Mouse (Mus musculus) bone marrow macrophage, adult 2 months (primary cell): ENCODE measurements around the gene Rangrf. TPM values are rescaled to one million over a fixed set of nuclear protein-coding genes. Genes with fewer than 3 reads are reported as not detected.
"Not testable (repeated sequence)": the region's sequence is repeated elsewhere in the genome, so short reads cannot be mapped to it uniquely, and the experiment has no call there.

Experiments
- H3K27ac ChIP-seq: 2 replicates; pipeline ENCODE4 v1.5.1; 2012; ENCODE audit warnings: low read depth, low read length; ENCODE audit not compliant: insufficient read depth
- H3K4me1 ChIP-seq: 2 replicates; pipeline ENCODE4 v1.6.1; 2012; ENCODE audit warnings: low read length; ENCODE audit not compliant: control insufficient read depth, insufficient read depth
- H3K4me3 ChIP-seq: 2 replicates; pipeline ENCODE4 v1.5.1; 2012; ENCODE audit warnings: mild to moderate bottlenecking, low read length, moderate library complexity; ENCODE audit not compliant: insufficient read depth
- CTCF ChIP-seq: IDR thresholded peaks from 2 replicates; pipeline ENCODE4 v1.5.1; 2012; ENCODE audit warnings: low read depth, mild to moderate bottlenecking, low read length, moderate library complexity
- POLR2A ChIP-seq: IDR thresholded peaks from 2 replicates; pipeline ENCODE4 v1.6.1; 2012; ENCODE audit warnings: mild to moderate bottlenecking, low read depth, low read length, borderline replicate concordance
- polyA plus RNA-seq: library from polyadenylated mRNA; stranded (reverse); fragments of >200 nt; gene quantifications from 2 replicates; pipeline ENCODE4 v1.2.4, GENCODE M21; 2012; ENCODE audit not compliant: missing spikeins, insufficient read depth, insufficient read length

Gene Rangrf
- polyA plus RNA-seq, 1 experiment = 3.7 TPM

DNA sequence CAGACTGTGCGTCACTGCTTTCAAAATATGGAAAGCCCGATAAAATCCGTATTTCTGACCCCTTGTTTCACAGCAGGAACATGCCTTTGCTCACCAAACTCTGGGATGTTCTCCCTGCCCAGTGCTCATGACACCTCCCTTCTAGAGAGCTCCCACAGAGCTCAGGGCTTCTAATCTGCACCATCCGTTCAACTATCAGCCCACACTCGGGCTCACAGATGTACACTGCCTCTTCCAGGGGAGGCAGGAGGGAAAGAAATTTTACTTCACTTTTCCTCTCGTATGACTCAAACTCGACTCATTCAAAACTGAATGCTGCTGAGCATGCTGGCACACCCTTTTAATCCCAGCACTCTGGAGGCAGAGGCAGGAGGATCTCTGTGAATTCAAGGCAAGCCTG, 30.2 kb upstream of the Rangrf start:
- H3K4me1 ChIP-seq = peaks cover 3% of the 10 kb centered on the region
- H3K4me3 ChIP-seq = no peak overlapping the region
- H3K27ac ChIP-seq = no peak overlapping the region
- TF ChIP-seq POLR2A (no peak), CTCF (no peak)

DNA sequence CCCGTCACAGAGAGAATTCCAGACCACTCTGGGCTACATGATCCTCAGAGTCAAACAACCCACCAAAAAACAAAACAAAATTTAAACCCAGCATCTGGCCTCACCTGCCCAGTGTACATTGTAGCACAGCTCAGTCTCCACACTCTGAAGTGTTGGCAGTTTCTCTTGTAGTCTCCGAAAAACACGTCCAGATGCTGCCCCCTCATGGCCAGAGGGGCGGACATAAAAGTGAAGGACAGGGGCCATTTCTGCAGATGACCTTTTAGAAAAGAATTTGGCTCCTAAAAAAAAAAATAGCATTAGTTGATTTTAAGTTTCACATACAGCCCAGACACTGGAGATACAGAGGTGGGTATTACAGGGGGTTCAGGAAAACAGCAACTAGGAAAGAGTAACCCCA, 28.6 kb upstream of the Rangrf start:
- no peak overlapping the region for H3K4me3 ChIP-seq
- no peak for TF ChIP-seq POLR2A
- TF ChIP-seq CTCF = no peak
- peaks cover 3% of the 10 kb centered on the region for H3K4me1 ChIP-seq
- H3K27ac ChIP-seq = no peak overlapping the region

DNA sequence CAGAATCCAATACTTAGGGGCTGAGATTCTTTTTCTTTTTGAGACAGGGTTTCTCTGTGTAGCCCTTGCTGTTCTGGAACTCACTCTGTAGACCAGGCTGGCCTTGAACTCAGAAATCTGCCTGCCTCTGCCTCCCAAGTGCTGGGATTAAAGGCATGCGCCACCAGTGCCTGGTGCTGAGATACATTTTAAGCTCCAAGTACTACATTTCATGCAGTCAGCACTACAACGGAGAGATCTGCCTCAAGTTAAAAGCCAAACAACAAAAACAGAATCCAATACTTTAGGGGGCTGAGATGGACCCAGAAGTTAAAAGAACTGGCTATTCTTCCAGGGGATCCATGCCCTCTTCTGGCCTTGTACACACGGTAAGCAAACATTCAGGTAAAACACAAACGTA, 27.8 kb upstream of the Rangrf start:
- not testable (repeated sequence) for H3K4me3 ChIP-seq, H3K27ac ChIP-seq, H3K4me1 ChIP-seq

DNA sequence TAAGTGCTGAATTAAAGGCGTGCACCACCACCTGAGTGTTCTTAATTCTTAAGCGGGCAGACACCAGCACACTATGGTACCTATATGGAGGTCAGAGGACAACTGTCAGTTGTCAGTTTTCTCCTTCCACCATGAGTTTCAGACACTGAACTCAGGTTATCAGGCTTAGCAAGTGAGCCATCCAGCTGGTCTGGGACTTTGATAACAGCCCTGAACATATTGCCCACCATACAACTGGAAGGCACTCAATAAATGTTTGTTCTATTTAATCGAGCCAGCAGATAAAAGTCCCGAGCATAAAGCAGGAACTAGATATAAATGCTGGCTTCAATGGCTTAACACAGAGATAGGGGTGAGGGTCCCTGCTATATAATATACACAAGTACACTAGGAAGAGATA, 22.1 kb upstream of the Rangrf start:
- no peak overlapping the region for H3K4me3 ChIP-seq
- no peaks in the 10 kb centered on the region for H3K4me1 ChIP-seq
- H3K27ac ChIP-seq = no peak overlapping the region
- TF ChIP-seq POLR2A (no peak), CTCF (no peak)

DNA sequence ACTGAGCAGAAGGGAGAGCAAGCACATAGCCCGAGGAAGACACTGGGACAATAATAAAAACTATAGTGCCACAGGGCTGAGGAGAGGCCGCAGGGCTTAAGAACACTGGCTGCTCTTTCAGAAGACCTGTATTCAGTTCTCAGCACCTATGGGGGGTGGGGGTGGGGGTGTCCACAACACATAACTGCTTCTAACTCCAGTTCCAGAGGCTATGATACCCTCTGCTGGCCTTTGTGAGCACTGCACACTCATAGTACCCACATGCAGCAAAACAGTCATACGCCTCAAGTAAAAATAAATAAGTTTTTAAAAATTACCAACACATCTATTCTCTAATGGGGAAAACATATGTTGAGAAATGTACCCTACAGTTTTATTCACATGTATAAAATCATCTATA, 19.4 kb upstream of the Rangrf start:
- Histone ChIP-seq H3K4me3 (no peak overlapping the region), H3K4me1 (no peaks in the 10 kb centered on the region), H3K27ac (no peak overlapping the region)
- TF ChIP-seq POLR2A = no peak
- TF ChIP-seq CTCF = no peak

DNA sequence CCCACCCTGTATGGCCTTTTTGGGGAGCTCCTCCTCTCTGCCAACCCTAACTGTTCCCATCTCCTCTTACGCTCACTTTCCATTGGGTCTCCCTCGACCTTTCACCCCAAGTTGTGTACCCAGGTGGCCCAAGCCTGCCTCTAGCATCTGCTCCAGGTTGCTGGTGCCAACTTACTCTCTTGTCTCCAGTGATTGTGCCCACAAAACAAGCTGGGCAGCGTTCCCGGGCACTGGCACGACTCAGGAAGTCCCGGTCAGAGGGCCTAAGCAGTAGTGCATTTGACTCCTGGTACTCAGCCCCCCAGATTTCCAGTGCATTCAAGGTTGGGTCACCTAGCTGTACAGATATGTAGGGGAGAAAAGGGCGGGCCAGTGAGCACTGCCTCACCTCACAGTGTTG, 18.1 kb upstream of the Rangrf start:
- Histone ChIP-seq H3K27ac (no peak overlapping the region), H3K4me1 (no peaks in the 10 kb centered on the region), H3K4me3 (no peak overlapping the region)
- TF ChIP-seq CTCF (no peak), POLR2A (no peak)

DNA sequence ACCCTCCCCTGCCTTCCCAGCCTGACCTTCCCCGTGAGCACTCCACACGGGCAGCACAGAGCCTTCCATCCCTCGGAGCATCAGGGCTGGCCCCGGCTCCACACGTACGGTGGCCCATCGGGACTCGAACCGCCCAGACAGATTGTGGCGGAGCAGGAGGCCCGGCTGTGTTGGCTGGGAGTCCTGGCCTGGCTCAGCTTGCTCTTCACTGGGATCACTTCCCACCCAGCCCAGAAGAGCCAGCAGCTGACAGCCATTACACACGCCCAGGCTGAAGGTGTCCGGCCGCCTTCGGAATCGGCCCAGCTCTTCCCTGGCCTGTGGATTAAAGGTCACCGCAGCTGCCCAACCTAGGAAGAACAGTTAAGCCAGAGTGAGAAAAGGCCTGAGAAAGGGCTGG, 13.4 kb upstream of the Rangrf start:
- TF ChIP-seq CTCF = no peak
- TF ChIP-seq POLR2A = no peak
- H3K4me3 ChIP-seq = no peak overlapping the region
- no peaks in the 10 kb centered on the region for H3K4me1 ChIP-seq
- H3K27ac ChIP-seq = no peak overlapping the region

DNA sequence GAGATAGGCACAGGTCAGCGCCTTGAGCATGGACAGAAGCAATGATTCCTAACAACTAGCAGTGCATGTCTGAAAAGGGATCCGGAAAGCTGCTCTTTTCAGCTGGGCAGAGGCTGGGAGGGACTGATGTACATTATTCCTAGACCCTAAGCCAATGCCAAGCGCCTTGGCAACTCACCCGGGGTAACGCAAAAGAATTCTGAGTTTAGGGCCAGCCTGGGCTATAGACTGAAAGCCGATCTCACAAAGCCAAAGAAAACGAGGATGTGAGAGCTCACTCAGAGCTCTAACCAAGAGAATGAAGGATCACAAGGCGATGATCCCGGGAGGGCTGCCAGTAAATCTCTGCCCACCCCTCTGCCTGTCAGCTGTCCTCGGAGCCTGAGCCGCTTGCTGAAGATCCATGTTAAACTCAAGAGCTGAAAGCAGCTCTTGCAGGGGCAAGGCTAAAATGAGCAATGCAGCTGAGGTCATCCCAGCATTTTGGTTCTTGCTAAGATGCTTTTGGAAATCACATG, 12.4 kb upstream of the Rangrf start:
- Histone ChIP-seq H3K27ac (no peak overlapping the region), H3K4me3 (no peak overlapping the region), H3K4me1 (no peaks in the 10 kb centered on the region)
- no peak for TF ChIP-seq POLR2A

DNA sequence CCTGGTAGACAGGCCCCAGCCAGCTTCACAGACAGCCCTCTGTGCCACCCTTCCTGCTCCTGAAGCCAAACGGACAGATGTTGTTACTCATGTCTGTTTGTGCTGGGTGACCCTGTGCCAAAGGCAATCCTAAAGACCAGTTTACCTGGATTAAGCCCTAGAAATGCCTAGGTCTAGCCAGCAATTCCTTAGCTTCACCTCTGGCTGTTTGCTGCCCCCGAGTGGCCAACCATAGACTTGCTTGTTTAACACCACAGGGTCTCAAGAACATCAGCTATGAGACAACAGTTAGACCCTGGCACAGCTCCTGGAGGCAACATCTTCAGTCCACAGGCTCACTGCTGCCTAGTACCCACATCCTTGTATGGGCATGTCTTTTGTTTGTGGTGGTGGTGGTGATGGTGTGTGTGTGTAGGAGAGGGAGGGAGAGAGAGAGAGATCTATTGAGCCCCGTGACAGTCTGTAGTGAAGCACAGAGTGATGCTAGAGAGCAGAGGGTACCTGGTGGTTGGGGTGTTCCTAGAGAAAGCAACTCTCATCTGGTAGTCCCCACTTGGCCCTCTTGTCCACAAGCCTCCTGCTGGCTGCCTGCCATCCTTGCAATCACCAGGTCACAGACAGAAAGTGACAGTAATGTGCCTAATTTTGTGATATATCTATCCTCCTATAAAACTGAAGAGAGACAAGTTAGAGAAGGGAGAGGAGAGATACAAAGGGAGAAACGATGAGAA, 7.8 kb upstream of the Rangrf start:
- Histone ChIP-seq H3K27ac (no peak overlapping the region), H3K4me1 (no peaks in the 10 kb centered on the region; the same call in 1 of the 2 replicates), H3K4me3 (no peak overlapping the region)
- TF ChIP-seq POLR2A = no peak
- peak; percentile 89 for TF ChIP-seq CTCF

DNA sequence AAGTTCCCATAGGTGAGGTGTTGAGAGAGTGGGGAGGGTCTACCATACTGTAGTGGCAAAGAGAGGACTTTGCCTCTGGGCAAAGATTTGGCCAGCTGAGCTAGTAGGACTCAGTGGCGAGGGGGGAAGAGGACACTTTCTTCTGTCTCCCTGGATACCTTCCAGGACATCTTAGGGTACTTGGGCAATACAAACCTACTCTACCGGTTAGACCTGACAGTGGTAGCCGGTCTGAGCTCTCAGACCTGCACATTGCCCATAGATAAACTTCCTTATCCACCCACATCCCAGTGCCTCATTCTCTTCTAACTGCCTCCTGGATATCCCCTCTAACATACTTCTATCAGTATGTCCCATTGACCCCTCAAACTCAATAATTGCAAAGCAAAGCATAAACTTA, 5.9 kb upstream of the Rangrf start:
- TF ChIP-seq CTCF (no peak), POLR2A (no peak)
- Histone ChIP-seq H3K4me3 (no peak overlapping the region), H3K27ac (no peak overlapping the region), H3K4me1 (no peaks in the 10 kb centered on the region; the same call in 1 of the 2 replicates)

DNA sequence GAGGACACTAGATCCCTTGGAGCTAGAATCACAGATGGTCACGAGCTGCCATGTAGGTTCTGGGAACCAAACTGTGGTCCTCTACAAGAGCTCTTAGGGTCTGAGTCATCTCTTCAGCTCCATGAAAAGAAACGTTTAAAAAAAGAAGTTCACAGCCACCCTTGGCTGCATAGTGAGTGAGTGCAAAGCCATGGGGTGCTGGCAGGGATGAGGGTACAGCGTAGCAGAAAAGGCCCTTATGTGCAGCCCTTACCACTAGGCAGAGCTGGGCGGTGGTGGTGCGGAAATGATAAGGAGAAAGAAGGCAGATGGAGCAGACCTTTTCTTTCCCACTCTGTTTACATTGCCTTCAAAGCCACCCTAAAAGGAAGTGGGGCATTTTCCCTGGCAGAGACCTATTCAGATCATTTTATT, 4.3 kb upstream of the Rangrf start:
- H3K4me3 ChIP-seq = no peak overlapping the region
- TF ChIP-seq POLR2A = no peak
- no peak for TF ChIP-seq CTCF
- no peak overlapping the region for H3K27ac ChIP-seq
- H3K4me1 ChIP-seq = no peaks in the 10 kb centered on the region; the same call in 1 of the 2 replicates
